Mouse (Mus musculus) ES-Bruce4 (cell line): ENCODE measurements at regions not wholly inside any gene's neighbourhood (a gene's known extent, or its start where the extent isn't known, plus 50 kb on each side); places are given as distances from the start of the nearest gene placed in this dataset.

Experiments
- H3K27ac ChIP-seq: 2 replicates; pipeline ENCODE4 v1.5.1; 2012; ENCODE audit warnings: low read length, inconsistent platforms; ENCODE audit not compliant: insufficient read depth
- H3K27me3 ChIP-seq: 2 replicates; pipeline ENCODE4 v1.6.1; 2012; ENCODE audit warnings: mild to moderate bottlenecking, low read length, inconsistent platforms; ENCODE audit not compliant: control insufficient read depth, poor library complexity, insufficient read depth, severe bottlenecking
- H3K36me3 ChIP-seq: 2 replicates; pipeline ENCODE4 v1.6.1; 2012; ENCODE audit warnings: inconsistent platforms, mild to moderate bottlenecking, low read length, moderate library complexity; ENCODE audit not compliant: control insufficient read depth, poor library complexity, insufficient read depth, severe bottlenecking
- H3K4me1 ChIP-seq: one replicate; pipeline ENCODE4 v1.8.1; 2011; ENCODE audit warnings: low read length; ENCODE audit not compliant: control insufficient read depth, insufficient read depth
- H3K4me3 ChIP-seq: 2 replicates; pipeline ENCODE4 v1.5.1; 2011; ENCODE audit warnings: low read depth, mild to moderate bottlenecking, low read length
- H3K9ac ChIP-seq: 2 replicates; pipeline ENCODE4 v1.6.1; 2012; ENCODE audit warnings: low read depth, mild to moderate bottlenecking, inconsistent platforms; ENCODE audit not compliant: poor library complexity, severe bottlenecking
- H3K9me3 ChIP-seq: replicated peaks from 2 replicates; pipeline ENCODE4 v1.6.1; 2012; ENCODE audit warnings: mild to moderate bottlenecking, low read length, inconsistent platforms; ENCODE audit not compliant: control insufficient read depth, poor library complexity, insufficient read depth, severe bottlenecking
- CTCF ChIP-seq: IDR thresholded peaks from one replicate; pipeline ENCODE4 v1.8.1; 2011; ENCODE audit warnings: low read depth, low read length
- EP300 ChIP-seq: IDR thresholded peaks from 2 replicates; pipeline ENCODE4 v1.6.1; 2011; ENCODE audit warnings: low read depth, low read length; ENCODE audit not compliant: insufficient read depth
- POLR2A ChIP-seq: IDR thresholded peaks from one replicate; pipeline ENCODE4 v1.8.1; 2011; ENCODE audit warnings: low read length; ENCODE audit not compliant: insufficient read depth

DNA sequence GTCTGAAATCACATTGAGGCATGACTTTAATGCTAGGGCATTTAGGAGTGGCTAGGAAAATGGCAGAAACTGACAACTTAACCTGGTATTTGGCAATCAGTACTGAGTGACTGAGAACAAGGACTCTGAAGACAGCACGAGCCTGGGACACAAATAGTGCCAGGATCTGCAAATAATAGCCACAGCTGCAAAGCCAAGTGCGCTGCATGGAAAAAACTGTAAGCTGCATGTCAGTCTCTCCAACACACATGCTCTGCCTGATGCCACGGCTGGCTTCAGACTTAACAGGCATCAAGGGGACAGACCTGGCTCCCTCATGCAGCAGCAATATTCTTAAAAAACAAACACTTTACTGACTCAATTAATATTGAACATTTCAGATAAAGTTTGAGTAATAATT is 530.7 kb downstream of the Etv1 start:
- TF ChIP-seq CTCF (no peak), EP300 (no peak), POLR2A (no peak)
- H3K9me3 ChIP-seq, result no peaks in the 10 kb centered on the region
- no peak overlapping the region for H3K9ac ChIP-seq
- H3K27ac ChIP-seq, result no peak overlapping the region
- no peaks in the 10 kb centered on the region for H3K4me1 ChIP-seq
- H3K27me3 ChIP-seq, result no peaks in the 10 kb centered on the region
- H3K36me3 ChIP-seq, result no peaks in the 10 kb centered on the region
- H3K4me3 ChIP-seq, result no peak overlapping the region

GRCm38 (mm10) chr12:39317229-39317628 is 538.0 kb downstream of the Etv1 start:
- H3K27ac ChIP-seq, result no peak overlapping the region
- H3K4me3 ChIP-seq, result no peak overlapping the region
- H3K36me3 ChIP-seq, result no peaks in the 10 kb centered on the region
- H3K9me3 ChIP-seq, result no peaks in the 10 kb centered on the region
- H3K9ac ChIP-seq, result no peak overlapping the region
- TF ChIP-seq POLR2A, result no peak
- no peak for TF ChIP-seq CTCF
- no peak for TF ChIP-seq EP300
- no peaks in the 10 kb centered on the region for H3K27me3 ChIP-seq
- H3K4me1 ChIP-seq, result no peaks in the 10 kb centered on the region

GRCm38 (mm10) chr12:39321453-39321852 is 542.3 kb downstream of the Etv1 start:
- Histone ChIP-seq H3K27me3 (no peaks in the 10 kb centered on the region), H3K9me3 (no peaks in the 10 kb centered on the region), H3K36me3 (no peaks in the 10 kb centered on the region), H3K27ac (no peak overlapping the region), H3K9ac (no peak overlapping the region), H3K4me1 (no peaks in the 10 kb centered on the region), H3K4me3 (no peak overlapping the region)
- TF ChIP-seq POLR2A, result no peak
- no peak for TF ChIP-seq EP300
- TF ChIP-seq CTCF, result no peak

DNA sequence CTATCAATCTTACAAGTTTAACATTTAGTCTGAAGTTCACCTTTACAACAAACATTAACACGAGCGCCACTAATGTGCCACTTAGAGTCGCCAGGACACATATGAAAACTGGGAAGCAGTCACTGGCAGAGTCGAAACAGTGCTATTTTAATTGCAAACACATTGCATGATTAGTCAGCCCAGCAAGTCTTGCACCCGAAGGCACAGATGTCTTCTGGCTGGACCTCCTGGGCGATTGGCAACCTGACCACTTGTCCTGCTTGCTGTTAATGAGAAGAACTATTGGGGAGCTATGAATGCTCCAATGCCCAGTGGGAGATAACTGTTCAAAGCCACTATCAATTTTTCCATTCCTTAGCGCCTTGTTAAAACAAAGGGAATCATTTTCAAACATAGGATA is 547.0 kb downstream of the Etv1 start:
- no peak overlapping the region for H3K27ac ChIP-seq
- H3K27me3 ChIP-seq, result no peaks in the 10 kb centered on the region
- no peak for TF ChIP-seq CTCF
- no peak for TF ChIP-seq EP300
- no peak for TF ChIP-seq POLR2A
- no peaks in the 10 kb centered on the region for H3K4me1 ChIP-seq
- no peaks in the 10 kb centered on the region for H3K36me3 ChIP-seq
- H3K9ac ChIP-seq, result no peak overlapping the region
- H3K4me3 ChIP-seq, result no peak overlapping the region
- H3K9me3 ChIP-seq, result no peaks in the 10 kb centered on the region

- TF ChIP-seq CTCF, result no peak
- no peak for TF ChIP-seq EP300
- TF ChIP-seq POLR2A, result no peak
- no peaks in the 10 kb centered on the region for H3K9me3 ChIP-seq
- H3K27me3 ChIP-seq, result no peaks in the 10 kb centered on the region
- no peak overlapping the region for H3K27ac ChIP-seq
- no peaks in the 10 kb centered on the region for H3K36me3 ChIP-seq
- no peak overlapping the region for H3K4me3 ChIP-seq
- no peaks in the 10 kb centered on the region for H3K4me1 ChIP-seq
- H3K9ac ChIP-seq, result no peak overlapping the region
These were observed 547.6 kb downstream of the Etv1 start for GRCm38 (mm10) chr12:39326668-39327299.

GRCm38 (mm10) chr12:39328377-39328776 is 549.2 kb downstream of the Etv1 start:
- Histone ChIP-seq H3K9ac (no peak overlapping the region), H3K27ac (no peak overlapping the region), H3K4me1 (no peaks in the 10 kb centered on the region), H3K27me3 (no peaks in the 10 kb centered on the region), H3K4me3 (no peak overlapping the region), H3K9me3 (no peaks in the 10 kb centered on the region), H3K36me3 (no peaks in the 10 kb centered on the region)
- TF ChIP-seq EP300 (no peak), POLR2A (no peak), CTCF (no peak)
